Mouse (Mus musculus) layer of hippocampus, adult 18-20 months (tissue): ENCODE measurements at regions not wholly inside any gene's neighbourhood (a gene's known extent, or its start where the extent isn't known, plus 50 kb on each side); places are given as distances from the start of the nearest gene placed in this dataset.

Experiments used
- DNase-seq, 2 experiments: peaks; one replicate each; pipeline ENCODE4 v3.0.0; 2022; ENCODE audit warnings: low spot score in 2 of 2

DNA sequence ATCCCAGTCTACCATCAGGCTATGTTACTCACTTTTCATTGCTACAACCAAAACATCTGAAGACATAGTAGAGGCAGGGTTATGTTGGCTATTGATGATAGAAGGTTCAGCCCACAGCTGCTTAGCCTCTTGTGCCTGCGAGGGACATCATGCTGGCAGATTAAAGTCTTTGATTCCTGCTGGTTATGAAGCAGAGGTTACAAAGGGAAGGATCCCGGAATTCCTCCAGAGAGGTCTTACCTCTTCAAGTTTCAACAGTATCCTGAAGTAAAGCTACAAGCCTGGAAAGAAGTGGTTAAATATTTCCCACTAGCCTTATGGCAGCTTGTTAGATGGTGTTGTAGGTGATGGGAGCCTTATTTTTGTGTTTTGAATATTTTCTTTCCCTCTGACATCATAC lies 58.6 kb upstream of the Shb start:
- no peak for DNase-seq

DNA sequence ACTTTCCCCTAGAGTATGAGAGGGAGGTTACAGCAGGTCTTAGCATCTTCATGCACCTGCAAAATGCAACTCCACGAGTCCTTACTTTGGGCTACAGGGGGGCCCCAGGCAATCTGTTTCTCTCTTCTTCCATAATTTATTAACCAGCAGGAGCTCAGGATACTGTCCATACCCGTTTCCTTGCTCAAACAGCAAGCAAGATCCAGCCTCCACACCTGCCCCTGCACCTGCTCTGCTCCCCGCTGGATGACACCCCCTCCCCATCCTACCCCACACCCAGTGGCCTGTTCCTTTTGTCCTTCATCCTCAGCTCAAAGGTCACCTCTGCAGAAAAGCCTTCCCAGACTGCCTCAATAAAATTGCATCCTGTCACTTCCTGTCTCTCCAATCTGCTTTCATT lies 56.1 kb upstream of the Shb start:
- DNase-seq, result no peak

DNA sequence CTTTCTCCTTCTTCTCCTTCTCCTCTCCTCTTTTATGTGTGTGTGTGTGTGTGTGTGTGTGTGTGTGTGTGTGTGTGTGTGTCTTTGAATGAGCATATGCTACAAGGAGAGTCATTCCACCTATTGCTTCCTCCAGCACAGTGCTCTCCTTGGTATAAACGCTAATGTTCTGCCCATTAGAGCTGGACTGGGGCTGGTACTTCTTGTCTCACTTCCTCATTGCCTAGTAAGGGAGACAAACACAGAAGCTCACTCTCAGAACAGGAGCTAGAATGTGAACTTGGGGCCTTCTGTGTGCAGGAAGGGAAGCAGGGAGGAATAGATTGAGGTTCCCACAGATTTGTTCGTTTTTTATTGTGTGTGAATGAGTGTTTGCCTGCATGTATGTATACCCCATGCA lies 54.9 kb upstream of the Shb start:
- DNase-seq, result no peak

DNA sequence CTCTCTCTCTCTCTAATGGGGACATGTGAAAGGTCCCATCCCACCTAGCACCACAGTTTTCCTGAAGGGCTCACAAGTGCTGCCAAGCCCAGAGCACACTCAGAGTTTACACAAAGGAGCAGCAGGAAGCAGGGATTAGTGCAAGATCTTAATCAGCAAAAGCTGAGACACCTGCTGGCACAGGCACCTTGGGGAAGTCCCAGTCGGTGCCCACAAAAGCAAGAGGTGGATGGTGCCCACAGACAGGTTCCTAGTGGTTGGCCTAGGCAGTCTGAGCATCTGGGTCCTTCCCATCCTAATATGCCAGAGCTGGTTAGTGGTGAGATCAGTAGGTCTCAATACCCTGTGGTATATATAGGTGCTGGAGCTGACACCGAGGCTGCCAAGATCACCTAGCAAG lies 54.0 kb upstream of the Shb start:
- no peak for DNase-seq

DNA sequence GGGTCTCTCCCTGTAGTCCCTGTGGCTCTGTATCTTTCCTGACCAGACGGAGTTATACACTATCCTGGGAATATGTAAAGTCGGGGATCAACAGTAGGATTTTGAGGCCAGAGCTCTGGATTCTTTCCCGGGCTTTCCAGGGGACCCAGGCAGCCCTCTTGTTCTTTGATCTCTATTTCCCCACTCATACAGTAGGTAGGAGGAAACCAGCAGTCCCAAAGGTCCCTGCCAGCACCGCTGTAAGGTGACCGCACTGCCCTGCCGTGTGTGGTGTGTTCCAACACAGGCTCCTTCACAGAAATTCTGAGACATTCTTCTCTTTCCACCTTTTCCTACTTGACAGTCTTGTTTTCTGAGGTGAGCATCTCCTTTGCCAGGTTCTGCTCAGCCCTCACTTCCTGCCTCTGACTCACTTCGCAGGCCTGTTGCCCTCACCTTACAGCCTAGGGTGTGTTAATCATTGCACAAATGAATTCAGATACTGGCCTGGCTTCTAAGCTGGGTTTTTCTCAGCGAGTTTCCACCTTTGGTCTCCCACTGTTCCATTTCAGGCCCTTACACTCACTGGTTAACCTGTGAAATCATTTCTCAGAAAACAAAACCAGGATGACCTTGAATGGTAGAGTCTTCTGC lies 53.0 kb upstream of the Shb start:
- DNase-seq, result no peak

DNA sequence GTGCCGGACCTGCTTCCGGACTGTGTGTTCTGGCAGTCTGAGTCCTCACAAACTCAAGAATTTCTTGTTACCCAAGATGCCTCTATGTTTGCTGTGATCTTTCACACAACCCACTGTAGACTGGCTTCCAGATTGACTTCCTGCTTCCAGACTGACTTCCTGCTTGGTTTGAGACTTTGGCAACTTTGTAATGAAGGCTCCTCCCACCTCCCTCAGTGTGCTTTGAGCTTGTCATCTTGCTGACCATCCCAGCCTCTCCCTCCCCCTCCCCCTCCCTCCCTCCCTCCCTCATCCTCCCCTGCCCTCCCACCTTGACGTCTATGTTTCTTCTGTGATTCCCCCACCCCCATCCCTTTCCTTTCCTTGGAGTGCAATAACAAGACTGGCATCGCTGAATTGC lies 51.7 kb upstream of the Shb start:
- DNase-seq, result no peak

DNA sequence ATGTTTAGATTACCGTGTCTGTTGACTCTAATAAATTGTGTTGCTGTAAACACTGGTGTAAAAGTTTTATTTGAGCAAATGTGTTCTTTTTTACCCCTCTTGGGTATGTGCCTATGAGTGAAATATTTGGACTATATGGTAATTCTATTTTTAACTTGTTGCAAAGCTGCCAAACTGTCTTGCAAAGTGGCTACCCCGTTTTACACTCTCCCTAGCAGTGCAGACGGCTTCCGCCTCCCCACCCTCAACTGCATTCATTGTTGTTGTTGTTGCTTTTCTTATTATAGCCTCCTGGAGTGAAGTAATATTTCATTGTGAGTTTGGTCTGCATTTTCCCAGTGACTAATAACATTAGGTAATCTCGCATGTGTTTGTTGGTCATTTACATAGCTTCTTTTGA lies 50.2 kb upstream of the Shb start:
- DNase-seq, result no peak
